Comparison of ENCODE assay signal across 9 mouse cellular contexts in genomic region chr6:31453735-31454134, GRCm38 (mm10). TPM values are rescaled to one million over a fixed set of nuclear protein-coding genes. Genes with fewer than 3 reads are reported as not detected.
DNase-seq lines count a peak whose midpoint lies in the region; ATAC-seq and TF ChIP-seq lines count a peak whose summit lies in the region.
"Had no signal": no experiment of that assay in that cellular context is flagged by ENCODE, and none has a peak within 500 bp of the region (broad histone marks: within the 10 kb centered on the region; RNA-seq: fewer than 3 reads in every experiment).

No protein-coding gene starts in this region.

- no peaks in the 10 kb centered on the region for H3K9me3 ChIP-seq in stomach, postnatal 0 days (ENCODE audit: control insufficient read depth, low read length)
- H3K9me3 ChIP-seq: neural tube, embryonic 12.5 days had no signal

- intact Hi-C loops in heart, adult 2 months (cut with DNase I), result loop anchor here (2.0 to 5.0 kb wide), 2 partner anchors 261 to 379 kb away; no protein-coding TSS in a partner anchor
- intact Hi-C loops in heart, postnatal 25 days (cut with DNase I), result loop anchor here (2.0 to 5.0 kb wide), 3 partner anchors 241 to 376 kb away; no protein-coding TSS in a partner anchor

- H3K79me2 ChIP-seq in heart, adult 2 months (replicated peaks; ENCODE audit: control insufficient read depth, insufficient read depth, low read length), result no peaks in the 10 kb centered on the region

- peaks cover 1% of the 10 kb centered on the region for H3K4me1 ChIP-seq in heart, adult 2 months (ENCODE audit: control insufficient read depth, insufficient read depth, low read length)
- no peaks in the 10 kb centered on the region for H3K4me1 ChIP-seq in stomach, postnatal 0 days (replicated peaks; ENCODE audit: control insufficient read depth, insufficient read depth)
- H3K4me1 ChIP-seq: neural tube, embryonic 12.5 days had no signal

- no peak overlapping the region for H3K4me2 ChIP-seq in stomach, postnatal 0 days (replicated peaks; ENCODE audit: low read depth)
- H3K4me2 ChIP-seq: neural tube, embryonic 12.5 days had no signal

- H3K27me3 ChIP-seq in heart, adult 2 months (ENCODE audit: control insufficient read depth, insufficient read depth, low read length), result no peaks in the 10 kb centered on the region
- no peaks in the 10 kb centered on the region for H3K27me3 ChIP-seq in stomach, postnatal 0 days (ENCODE audit: control insufficient read depth, insufficient read depth, low read length)
- H3K27me3 ChIP-seq: neural tube, embryonic 12.5 days had no signal

- H3K27ac ChIP-seq in heart, adult 2 months, result no peak overlapping the region
- no peak overlapping the region for H3K27ac ChIP-seq in stomach, postnatal 0 days (replicated peaks)
- H3K27ac ChIP-seq: neural tube, embryonic 12.5 days had no signal

- TF ChIP-seq CTCF in heart, adult 2 months (IDR thresholded peaks at IDR 0.05), result peak; percentile 90
- TF ChIP-seq CTCF in stomach, postnatal 0 days (IDR thresholded peaks at IDR 0.05; ENCODE audit: low read depth), result peak; percentile 81

- H3K36me3 ChIP-seq in heart, adult 2 months (ENCODE audit: control insufficient read depth, insufficient read depth, low read length), result peaks cover 21% of the 10 kb centered on the region
- peaks cover 5% of the 10 kb centered on the region; the same call in 1 of the 2 replicates for H3K36me3 ChIP-seq in stomach, postnatal 0 days (ENCODE audit: control insufficient read depth, insufficient read depth, low read length)

- no peak for DNase-seq in heart, adult 2 months
- no peak for DNase-seq in heart, postnatal 25 days (ENCODE audit: low spot score)
- DNase-seq in ovary, postnatal 14 days (ENCODE audit: low spot score), result peak; percentile 17
- DNase-seq in ovary, postnatal 10 days (ENCODE audit: low spot score), result no peak
- peak; percentile 68 for DNase-seq in adipocyte (ENCODE audit: low spot score)
- DNase-seq in kidney, postnatal 4 days, result peak; percentile 5 to 22
- DNase-seq in stomach, postnatal 0 days (ENCODE audit: low spot score), result no peak
- DNase-seq in testis, postnatal 14 days (ENCODE audit: low spot score), result no peak

- ATAC-seq in stomach, postnatal 0 days (ENCODE audit: low FRiP score, low TSS enrichment), result 0 out of 2 replicates have a peak, but pooled peaks have one; percentile 61

- no peak overlapping the region for H3K4me3 ChIP-seq in heart, adult 2 months
- H3K4me3 ChIP-seq in stomach, postnatal 0 days (ENCODE audit: low read depth, low read length), result no peak overlapping the region
- H3K4me3 ChIP-seq: neural tube, embryonic 12.5 days had no signal

- no peak for TF ChIP-seq EP300 in heart, adult 2 months (IDR thresholded peaks at IDR 0.05; ENCODE audit: insufficient read depth, low read depth, low read length)
- no peak for TF ChIP-seq EP300 in stomach, postnatal 0 days (optimal IDR thresholded peaks at IDR 0.05)

- no peak overlapping the region for H3K9ac ChIP-seq in heart, adult 2 months (ENCODE audit: low read depth, low read length)
- no peak overlapping the region for H3K9ac ChIP-seq in stomach, postnatal 0 days (ENCODE audit: low read length)
- H3K9ac ChIP-seq: neural tube, embryonic 12.5 days had no signal

- no peak for TF ChIP-seq POLR2A in heart, adult 2 months (IDR thresholded peaks at IDR 0.05; ENCODE audit: insufficient read depth, low read depth, low read length)

RNA-seq across cellular contexts. Expression of gene Mkln1, which starts 55.2 kb away (rescaled TPM):
- total RNA-seq in heart, adult 2 months (2021), result 100 to 1,000 TPM; 148 to 157 TPM
- 52.5 and 94.8 TPM in 2 replicates for polyA plus RNA-seq in heart, adult 2 months (2012; rRNA removed)
- total RNA-seq in heart, postnatal 25 days (2021), result 100 to 1,000 TPM; 164 to 171 TPM
- polyA plus RNA-seq in stomach, postnatal 0 days (2015; fragmentation: Nextera tagmentation; extraction: Ambion mirVana), result 108 and 116 TPM in 2 replicates

Comparison
In these comparisons a context has a peak if more than half of its experiments do, and no peak if none do; other contexts are left out.
1. DNase-seq: peak in ovary, postnatal 14 days (single experiment), adipocyte (single experiment) and kidney, postnatal 4 days (2 of 2); none in heart, adult 2 months (0 of 2), heart, postnatal 25 days (single experiment), ovary, postnatal 10 days (single experiment), stomach, postnatal 0 days (single experiment) and testis, postnatal 14 days (single experiment).